In the genomic region with DNA sequence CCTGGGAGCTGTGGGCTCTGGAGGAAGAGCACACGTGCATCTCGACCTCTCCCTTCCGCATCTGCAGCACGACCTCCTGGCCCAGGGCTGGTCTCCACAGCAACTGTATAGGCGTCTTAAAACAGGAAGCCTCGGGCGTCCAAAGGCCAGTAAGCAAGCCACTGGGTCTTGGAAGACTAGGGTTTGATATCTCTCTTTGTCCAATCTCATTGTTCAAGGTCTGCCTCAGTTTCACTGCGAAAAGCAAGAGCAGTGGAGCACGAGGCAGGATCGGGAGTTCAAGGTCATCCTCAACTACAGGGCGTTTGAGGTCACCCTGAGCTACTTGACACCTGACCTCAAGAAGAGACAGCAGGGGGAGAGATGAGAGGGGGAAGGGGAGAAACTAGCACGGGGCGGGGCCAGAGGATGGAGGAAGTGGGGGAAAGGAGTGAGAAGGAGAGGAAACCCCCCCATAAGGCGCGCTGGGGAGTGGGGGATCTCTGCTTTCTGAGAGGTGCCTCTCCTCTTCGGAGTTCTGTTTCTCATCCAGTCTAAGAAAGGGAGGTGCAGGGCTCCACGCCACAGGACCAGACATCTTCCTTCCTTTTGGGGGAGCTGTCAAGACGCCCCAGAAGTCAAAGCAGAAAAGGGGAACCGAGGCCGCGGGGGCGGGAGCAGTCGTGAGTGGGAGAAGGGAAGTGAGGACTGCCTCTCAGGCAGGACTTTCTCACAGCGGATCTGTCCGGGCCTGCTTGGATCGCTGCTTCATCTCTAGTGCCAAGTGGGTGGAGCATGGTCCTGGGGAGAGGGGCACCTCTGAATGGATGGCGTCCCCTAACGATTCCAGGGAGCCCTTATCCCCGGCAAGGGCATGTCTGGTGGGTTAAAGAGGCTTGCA, we compare ENCODE assay signal across 8 mouse cellular contexts. TPM values are rescaled to one million over a fixed set of nuclear protein-coding genes. Genes with fewer than 3 reads are reported as not detected.
DNase-seq lines count a peak whose midpoint lies in the region; ATAC-seq and TF ChIP-seq lines count a peak whose summit lies in the region.

No protein-coding gene starts in this region.

- peak overlapping the region; percentile 45 for H3K4me3 ChIP-seq in heart, adult 2 months
- peak overlapping the region; percentile 45 for H3K4me3 ChIP-seq in intestine, postnatal 0 days (ENCODE audit: low read depth, low read length)
- H3K4me3 ChIP-seq in liver, embryonic 14.5 days (ENCODE audit: insufficient read depth in 1 of 2, low read depth in 2 of 2, low read length in 2 of 2), result peak overlapping the region; percentile 48 to 53

- TF ChIP-seq EP300 in heart, adult 2 months (IDR thresholded peaks at IDR 0.05; ENCODE audit: insufficient read depth, low read depth, low read length), result peak; percentile 41; the same call in 1 of the 2 replicates
- no peak for TF ChIP-seq EP300 in liver, embryonic 14.5 days (IDR thresholded peaks at IDR 0.05; ENCODE audit: low read depth)

- H3K27ac ChIP-seq in heart, adult 2 months, result peak overlapping the region; percentile 74
- peak overlapping the region; percentile 36; the same call in 1 of the 2 replicates for H3K27ac ChIP-seq in intestine, postnatal 0 days (ENCODE audit: low read depth, low read length)
- no peak overlapping the region for H3K27ac ChIP-seq in liver, embryonic 14.5 days

- TF ChIP-seq POLR2A in heart, adult 2 months (IDR thresholded peaks at IDR 0.05; ENCODE audit: insufficient read depth, low read depth, low read length), result 0 out of 2 replicates have a peak, but pooled peaks have one; percentile 17

- no peaks in the 10 kb centered on the region for H3K36me3 ChIP-seq in heart, adult 2 months (ENCODE audit: control insufficient read depth, insufficient read depth, low read length)
- no peaks in the 10 kb centered on the region for H3K36me3 ChIP-seq in intestine, postnatal 0 days (ENCODE audit: control insufficient read depth, insufficient read depth)
- no peaks in the 10 kb centered on the region for H3K36me3 ChIP-seq in liver, embryonic 14.5 days (replicated peaks; ENCODE audit: control insufficient read depth, insufficient read depth, low read depth)

- peak overlapping the region; percentile 53 for H3K9ac ChIP-seq in heart, adult 2 months (ENCODE audit: low read depth, low read length)
- no peak overlapping the region for H3K9ac ChIP-seq in intestine, postnatal 0 days (ENCODE audit: low read depth, low read length)
- H3K9ac ChIP-seq in liver, embryonic 14.5 days (replicated peaks), result no peak overlapping the region

- no peaks in the 10 kb centered on the region for H3K27me3 ChIP-seq in heart, adult 2 months (ENCODE audit: control insufficient read depth, insufficient read depth, low read length)
- H3K27me3 ChIP-seq in intestine, postnatal 0 days (replicated peaks; ENCODE audit: control insufficient read depth, insufficient read depth, low read length), result no peaks in the 10 kb centered on the region
- peaks cover 34% of the 10 kb centered on the region for H3K27me3 ChIP-seq in liver, embryonic 14.5 days (ENCODE audit: control insufficient read depth, insufficient read depth, low read length)

- peaks cover 13% of the 10 kb centered on the region for H3K4me1 ChIP-seq in heart, adult 2 months (ENCODE audit: control insufficient read depth, insufficient read depth, low read length)
- no peaks in the 10 kb centered on the region for H3K4me1 ChIP-seq in intestine, postnatal 0 days (replicated peaks; ENCODE audit: control insufficient read depth, insufficient read depth, low read length)
- H3K4me1 ChIP-seq in liver, embryonic 14.5 days (replicated peaks; ENCODE audit: control insufficient read depth in 2 of 2, insufficient read depth in 2 of 2, low read length in 1 of 2), result peaks cover 8 to 28% of the 10 kb centered on the region in 2 experiments

- H3K79me2 ChIP-seq in heart, adult 2 months (replicated peaks; ENCODE audit: control insufficient read depth, insufficient read depth, low read length), result no peaks in the 10 kb centered on the region

- DNase-seq in adrenal gland, adult 18-20 months (ENCODE audit: low spot score in 2 of 2), result peak; percentile 27 to 55
- no peak for DNase-seq in adrenal gland, postnatal 4 days (ENCODE audit: low spot score in 2 of 2)
- DNase-seq in adrenal gland, postnatal 36 days, result peak; percentile 62 to 74
- peak; percentile 77 to 85 for DNase-seq in heart, adult 2 months
- DNase-seq in liver, embryonic 14.5 days (ENCODE audit: low read depth in 3 of 3, low spot score in 3 of 3), result no peak
- peak; percentile 64 to 79 for DNase-seq in natural killer cell, adult 2 months (ENCODE audit: low spot score in 2 of 2)
- DNase-seq in thymus, postnatal 4 days, result peak; percentile 82

- intact Hi-C loops in heart, adult 2 months (cut with DNase I), result loop anchor here (2.0 kb wide), 1 partner anchor 14 kb away; the partner anchor contains the start of gene Icam4

- TF ChIP-seq CTCF in heart, adult 2 months (IDR thresholded peaks at IDR 0.05), result no peak
- TF ChIP-seq CTCF in intestine, postnatal 0 days (IDR thresholded peaks at IDR 0.05; ENCODE audit: low read depth), result no peak
- TF ChIP-seq CTCF in liver, embryonic 14.5 days (IDR thresholded peaks at IDR 0.05; ENCODE audit: low read depth), result 0 out of 2 replicates have a peak, but pooled peaks have one; percentile 5

- peak overlapping the region; percentile 81 for H3K4me2 ChIP-seq in intestine, postnatal 0 days (replicated peaks; ENCODE audit: low read depth)
- peak overlapping the region; percentile 49 for H3K4me2 ChIP-seq in liver, embryonic 14.5 days (ENCODE audit: low read depth)

- no peak for ATAC-seq in intestine, postnatal 0 days
- ATAC-seq in liver, embryonic 14.5 days (ENCODE audit: insufficient read depth), result peak; percentile 14

- no peaks in the 10 kb centered on the region for H3K9me3 ChIP-seq in intestine, postnatal 0 days (ENCODE audit: control insufficient read depth)
- H3K9me3 ChIP-seq in liver, embryonic 14.5 days (ENCODE audit: control insufficient read depth, low read length), result no peaks in the 10 kb centered on the region

- 7% methylated on average over 29 of the region's 29 CpGs for WGBS in heart, adult 2 months
- 11% methylated on average over 23 of the region's 29 CpGs for WGBS in intestine, postnatal 0 days
- 2% methylated on average over 29 of the region's 29 CpGs for WGBS in liver, embryonic 14.5 days (ENCODE audit: insufficient replicate concordance)

RNA-seq across cellular contexts. Expression of gene Icam1, which starts 0.9 kb away (rescaled TPM):
- total RNA-seq in adrenal gland, adult 18-20 months (2021), result 10 to 100 TPM in 1 of 2 experiments, 1 to 10 TPM in 1; 9.0 to 31.8 TPM
- 10 to 100 TPM in 1 of 2 experiments, 1 to 10 TPM in 1; 10.0 to 11.7 TPM for total RNA-seq in adrenal gland, postnatal 4 days (2021)
- 10 to 100 TPM; 10.7 to 14.8 TPM for total RNA-seq in adrenal gland, postnatal 36 days (2021)
- 1 to 10 TPM; 7.6 to 9.2 TPM for total RNA-seq in heart, adult 2 months (2021)
- polyA plus RNA-seq in heart, adult 2 months (2012; rRNA removed), result 12.4 and 15.3 TPM in 2 replicates
- polyA plus RNA-seq in intestine, postnatal 0 days (2015; fragmentation: Nextera tagmentation; extraction: Ambion mirVana), result 10.2 and 11.8 TPM in 2 replicates
- polyA plus RNA-seq in liver, embryonic 14.5 days (2012; rRNA removed), result 5.4 and 6.9 TPM in 2 replicates
- 7.9 and 9.1 TPM in 2 replicates for polyA plus RNA-seq in liver, embryonic 14.5 days (2014; fragmentation: Nextera tagmentation; extraction: Ambion mirVana)

RNA-seq across cellular contexts. Expression of gene Mrpl4, which starts 12.4 kb away (rescaled TPM):
- total RNA-seq in adrenal gland, adult 18-20 months (2021), result 100 to 1,000 TPM; 122 to 124 TPM
- 10 to 100 TPM; 96.9 to 97.0 TPM for total RNA-seq in adrenal gland, postnatal 4 days (2021)
- total RNA-seq in adrenal gland, postnatal 36 days (2021), result 100 to 1,000 TPM; 122 to 130 TPM
- total RNA-seq in heart, adult 2 months (2021), result 100 to 1,000 TPM; 124 to 130 TPM
- 173 and 226 TPM in 2 replicates for polyA plus RNA-seq in heart, adult 2 months (2012; rRNA removed)
- polyA plus RNA-seq in intestine, postnatal 0 days (2015; fragmentation: Nextera tagmentation; extraction: Ambion mirVana), result 107 and 113 TPM in 2 replicates
- 36.5 and 36.7 TPM in 2 replicates for polyA plus RNA-seq in liver, embryonic 14.5 days (2012; rRNA removed)
- polyA plus RNA-seq in liver, embryonic 14.5 days (2014; fragmentation: Nextera tagmentation; extraction: Ambion mirVana), result 61.3 and 67.7 TPM in 2 replicates

RNA-seq across cellular contexts. Expression of gene Icam4, which starts 14.2 kb away (rescaled TPM):
- total RNA-seq in adrenal gland, adult 18-20 months (2021), result 1 to 10 TPM; 1.2 to 4.8 TPM
- 1 to 10 TPM; 3.8 to 4.5 TPM for total RNA-seq in adrenal gland, postnatal 4 days (2021)
- 1 to 10 TPM; 1.9 to 2.8 TPM for total RNA-seq in adrenal gland, postnatal 36 days (2021)
- total RNA-seq in heart, adult 2 months (2021), result 1 to 10 TPM in 1 of 2 experiments, under 1 TPM in 1; 0.84 to 1.0 TPM
- 0.70 and 1.4 TPM in 2 replicates for polyA plus RNA-seq in heart, adult 2 months (2012; rRNA removed)
- 0.12 and 0.20 TPM in 2 replicates for polyA plus RNA-seq in intestine, postnatal 0 days (2015; fragmentation: Nextera tagmentation; extraction: Ambion mirVana)
- 61.8 and 64.1 TPM in 2 replicates for polyA plus RNA-seq in liver, embryonic 14.5 days (2012; rRNA removed)
- 204 and 223 TPM in 2 replicates for polyA plus RNA-seq in liver, embryonic 14.5 days (2014; fragmentation: Nextera tagmentation; extraction: Ambion mirVana)

RNA-seq across cellular contexts. Expression of gene Icam5, which starts 16.9 kb away (rescaled TPM):
- under 1 TPM; 0.13 to 0.23 TPM for total RNA-seq in adrenal gland, adult 18-20 months (2021)
- 1 to 10 TPM in 1 of 2 experiments, under 1 TPM in 1; 0.81 to 1.3 TPM for total RNA-seq in adrenal gland, postnatal 4 days (2021)
- total RNA-seq in adrenal gland, postnatal 36 days (2021), result under 1 TPM; 0.10 to 0.20 TPM
- total RNA-seq in heart, adult 2 months (2021), result not detected
- polyA plus RNA-seq in heart, adult 2 months (2012; rRNA removed), result 0.06 and 0.08 TPM in 2 replicates
- 0.08 and 0.12 TPM in 2 replicates for polyA plus RNA-seq in intestine, postnatal 0 days (2015; fragmentation: Nextera tagmentation; extraction: Ambion mirVana)
- polyA plus RNA-seq in liver, embryonic 14.5 days (2012; rRNA removed), result 0.70 and 0.87 TPM in 2 replicates
- polyA plus RNA-seq in liver, embryonic 14.5 days (2014; fragmentation: Nextera tagmentation; extraction: Ambion mirVana), result 0.20 and 0.28 TPM in 2 replicates

RNA-seq across cellular contexts. Expression of gene S1pr2, which starts 38.4 kb away (rescaled TPM):
- 10 to 100 TPM; 18.3 to 22.0 TPM for total RNA-seq in adrenal gland, adult 18-20 months (2021)
- 10 to 100 TPM; 12.2 to 17.0 TPM for total RNA-seq in adrenal gland, postnatal 4 days (2021)
- 10 to 100 TPM; 16.5 to 19.2 TPM for total RNA-seq in adrenal gland, postnatal 36 days (2021)
- total RNA-seq in heart, adult 2 months (2021), result 1 to 10 TPM; 2.8 to 3.2 TPM
- 4.2 and 6.1 TPM in 2 replicates for polyA plus RNA-seq in heart, adult 2 months (2012; rRNA removed)
- polyA plus RNA-seq in intestine, postnatal 0 days (2015; fragmentation: Nextera tagmentation; extraction: Ambion mirVana), result 9.5 and 11.4 TPM in 2 replicates
- 1.2 and 1.3 TPM in 2 replicates for polyA plus RNA-seq in liver, embryonic 14.5 days (2012; rRNA removed)
- polyA plus RNA-seq in liver, embryonic 14.5 days (2014; fragmentation: Nextera tagmentation; extraction: Ambion mirVana), result 2.3 and 3.0 TPM in 2 replicates

Comparison
In these comparisons a context has a peak if more than half of its experiments do, and no peak if none do; other contexts are left out.
1. DNase-seq: peak in adrenal gland, adult 18-20 months (2 of 2), adrenal gland, postnatal 36 days (2 of 2), heart, adult 2 months (2 of 2), natural killer cell, adult 2 months (2 of 2) and thymus, postnatal 4 days (single experiment); none in adrenal gland, postnatal 4 days (0 of 2) and liver, embryonic 14.5 days (0 of 3).
2. Peak in every context shown above with its lines, with median percentiles within 50 percentile points of each other: H3K4me3 ChIP-seq.